Mouse (Mus musculus) myocyte (in vitro differentiated cells): Measurements from ENCODE around the gene Large1. TPM values are rescaled to one million over a fixed set of nuclear protein-coding genes. Genes with fewer than 3 reads are reported as not detected.
A peak's percentile ranks its signal among the peaks of the same experiment; 100 is the strongest.

Source experiments
- H3K27me3 ChIP-seq: one replicate; pipeline ENCODE4 v1.6.1; 2011; ENCODE audit not compliant: control insufficient read depth, insufficient read depth, insufficient read length
- H3K36me3 ChIP-seq: one replicate; pipeline ENCODE4 v1.6.1; 2011; ENCODE audit not compliant: control insufficient read depth, insufficient read depth
- H3K4me2 ChIP-seq: one replicate; pipeline ENCODE4 v1.6.1; 2011; ENCODE audit warnings: low read depth, control low read depth
- H3K4me3 ChIP-seq: one replicate; pipeline ENCODE4 v1.5.1; 2011; ENCODE audit warnings: mild to moderate bottlenecking, control low read depth, moderate library complexity
- H3K79me2 ChIP-seq: one replicate; pipeline ENCODE4 v1.6.1; 2011; ENCODE audit not compliant: control insufficient read depth, insufficient read depth
- H3ac ChIP-seq: one replicate; pipeline ENCODE4 v1.6.1; 2011; ENCODE audit not compliant: control insufficient read depth, insufficient read length
- CEBPB ChIP-seq: IDR thresholded peaks from 2 replicates; pipeline ENCODE4 v1.6.1; 2011; ENCODE audit warnings: mild to moderate bottlenecking, moderate library complexity; ENCODE audit not compliant: poor library complexity, insufficient read depth, severe bottlenecking
- E2F4 ChIP-seq: IDR thresholded peaks from one replicate; pipeline ENCODE4 v1.6.1; 2011; ENCODE audit warnings: mild to moderate bottlenecking, control low read depth, moderate library complexity; ENCODE audit not compliant: insufficient read depth
- MAX ChIP-seq: IDR thresholded peaks from one replicate; pipeline ENCODE4 v1.6.1; 2011; ENCODE audit warnings: low read depth, mild to moderate bottlenecking, control low read depth
- MYOD1 ChIP-seq, 3 experiments: IDR thresholded peaks; one replicate each; pipeline ENCODE4 v1.6.1; 2011; ENCODE audit warnings: control low read depth in 2 of 3, low read depth in 2 of 3, mild to moderate bottlenecking in 2 of 3, moderate library complexity in 1 of 3; ENCODE audit not compliant: insufficient read length in 2 of 3, control insufficient read depth in 1 of 3
- MYOG ChIP-seq, 3 experiments: IDR thresholded peaks; one replicate each; pipeline ENCODE4 v1.6.1; 2011; ENCODE audit warnings: control low read depth in 2 of 3, low read depth in 2 of 3, mild to moderate bottlenecking in 2 of 3; ENCODE audit not compliant: insufficient read length in 2 of 3, control insufficient read depth in 1 of 3, insufficient read depth in 1 of 3
- POLR2A ChIP-seq: IDR thresholded peaks from one replicate; pipeline ENCODE4 v1.6.1; 2011; ENCODE audit warnings: low read depth, mild to moderate bottlenecking, control low read depth, moderate library complexity; ENCODE audit not compliant: insufficient read length
- POLR2AphosphoS2 ChIP-seq: IDR thresholded peaks from one replicate; pipeline ENCODE4 v1.6.1; 2011; ENCODE audit warnings: low read depth, control low read depth; ENCODE audit not compliant: insufficient read length
- REST ChIP-seq: IDR thresholded peaks from one replicate; pipeline ENCODE4 v1.6.1; 2011; ENCODE audit warnings: mild to moderate bottlenecking, control low read depth, moderate library complexity; ENCODE audit not compliant: insufficient read depth, insufficient read length
- SRF ChIP-seq: IDR thresholded peaks from one replicate; pipeline ENCODE4 v1.6.1; 2011; ENCODE audit warnings: low read depth; ENCODE audit not compliant: control insufficient read depth, insufficient read length
- TCF12 ChIP-seq: IDR thresholded peaks from one replicate; pipeline ENCODE4 v1.6.1; 2011; ENCODE audit warnings: mild to moderate bottlenecking, control low read depth; ENCODE audit not compliant: poor library complexity, insufficient read depth, severe bottlenecking
- TCF3 ChIP-seq: IDR thresholded peaks from one replicate; pipeline ENCODE4 v1.6.1; 2011; ENCODE audit warnings: low read depth, control low read depth; ENCODE audit not compliant: insufficient read length
- USF1 ChIP-seq: IDR thresholded peaks from one replicate; pipeline ENCODE4 v1.6.1; 2011; ENCODE audit warnings: low read depth, mild to moderate bottlenecking, control low read depth, moderate library complexity
- polyA plus RNA-seq: library from polyadenylated mRNA; unstranded; fragments of >200 nt; fragmentation: generic; extraction: Trizol; gene quantifications from one replicate; pipeline ENCODE4 v1.2.1, GENCODE M21; 2012; ENCODE audit warnings: missing spikeins

Large1 gene
- polyA plus RNA-seq, 1 experiment = 23.2 TPM

DNA sequence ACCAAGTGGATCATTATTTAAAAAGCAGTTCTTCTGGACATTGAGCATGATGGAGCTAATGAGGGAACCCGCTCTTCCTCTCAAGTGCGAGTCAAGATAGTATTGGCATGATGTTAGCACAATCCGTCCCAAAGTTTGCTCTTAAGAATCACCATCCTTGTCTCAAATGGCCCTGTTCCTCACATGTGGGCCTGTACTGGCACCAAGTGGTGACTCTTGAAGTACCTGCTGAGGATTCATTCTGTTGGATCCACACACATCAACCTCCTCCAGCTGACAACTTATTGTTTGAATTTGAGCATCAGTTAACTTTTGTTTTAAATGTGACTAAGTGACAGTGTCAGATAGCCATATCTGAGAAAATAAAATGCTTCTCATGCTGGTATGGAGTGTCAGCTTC lies 540.6 kb downstream of the Large1 start:
- Histone ChIP-seq H3K4me3 (no peak overlapping the region), H3ac (no peak overlapping the region), H3K4me2 (no peak overlapping the region), H3K27me3 (no peaks in the 10 kb centered on the region), H3K36me3 (peaks cover 9% of the 10 kb centered on the region), H3K79me2 (no peaks in the 10 kb centered on the region)
- TF ChIP-seq REST = no peak
- TF ChIP-seq MYOD1 (IDR thresholded peaks at IDR 0.05; ENCODE audit: control insufficient read depth in 1 of 3, insufficient read length in 2 of 3, low read depth in 2 of 3) = no peak
- no peak for TF ChIP-seq E2F4
- no peak for TF ChIP-seq TCF3
- TF ChIP-seq USF1 = no peak
- TF ChIP-seq CEBPB = no peak
- TF ChIP-seq MAX = no peak
- no peak for TF ChIP-seq MYOG (IDR thresholded peaks at IDR 0.05; ENCODE audit: control insufficient read depth in 1 of 3, insufficient read depth in 1 of 3, insufficient read length in 2 of 3, low read depth in 2 of 3)
- no peak for TF ChIP-seq POLR2AphosphoS2
- TF ChIP-seq SRF = no peak
- no peak for TF ChIP-seq TCF12
- TF ChIP-seq POLR2A = no peak

DNA sequence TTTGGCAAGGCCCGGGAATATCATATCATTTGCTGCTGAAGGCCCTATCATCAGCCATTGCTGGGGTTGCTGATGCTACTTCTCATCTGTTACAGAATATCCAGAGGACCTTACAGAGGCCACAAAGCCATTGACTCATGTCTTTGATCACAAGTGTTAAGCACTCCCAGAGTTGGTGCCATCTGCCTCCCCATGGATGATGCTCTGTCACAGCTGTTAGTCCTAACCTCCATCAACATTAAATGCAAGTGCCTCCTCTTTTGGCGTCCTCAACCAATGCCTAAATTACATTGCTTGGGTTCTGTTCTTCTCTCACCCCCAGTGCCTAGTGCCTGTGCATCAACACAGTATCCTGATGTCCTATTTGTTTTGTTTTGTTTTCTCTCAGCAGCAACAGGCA lies 551.8 kb downstream of the Large1 start:
- Histone ChIP-seq H3K4me2 (no peak overlapping the region), H3K79me2 (no peaks in the 10 kb centered on the region), H3ac (no peak overlapping the region), H3K4me3 (no peak overlapping the region), H3K27me3 (no peaks in the 10 kb centered on the region), H3K36me3 (no peaks in the 10 kb centered on the region)
- TF ChIP-seq TCF3 (no peak), MYOD1 (IDR thresholded peaks at IDR 0.05; ENCODE audit: control insufficient read depth in 1 of 3, insufficient read length in 2 of 3, low read depth in 2 of 3) (peak in 2 of 3 experiments; percentile 77 to 86)

DNA sequence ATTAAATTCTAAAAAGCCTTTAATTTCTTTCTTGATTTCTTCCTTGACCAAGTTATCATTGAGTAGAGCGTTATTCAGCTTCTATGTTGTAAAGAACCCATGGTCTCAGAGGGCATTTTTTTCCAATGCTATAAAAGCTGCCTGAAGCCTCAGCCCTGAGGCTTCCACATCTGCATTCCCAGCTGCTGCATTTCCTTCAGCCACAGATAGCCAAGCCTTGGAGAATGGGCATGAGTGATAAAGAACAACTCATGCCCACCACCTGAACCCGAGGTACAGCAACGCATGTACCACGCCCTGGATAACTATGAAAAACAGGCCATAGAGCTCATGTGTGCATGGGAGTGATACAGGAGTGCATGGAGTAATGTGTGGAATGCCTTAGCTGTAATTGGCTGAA lies 572.7 kb downstream of the Large1 start:
- Histone ChIP-seq H3K79me2 (no peaks in the 10 kb centered on the region), H3K4me3 (no peak overlapping the region), H3ac (no peak overlapping the region), H3K4me2 (no peak overlapping the region), H3K27me3 (no peaks in the 10 kb centered on the region), H3K36me3 (no peaks in the 10 kb centered on the region)
- TF ChIP-seq REST (no peak), MYOD1 (IDR thresholded peaks at IDR 0.05; ENCODE audit: control insufficient read depth in 1 of 3, insufficient read length in 2 of 3, low read depth in 2 of 3) (peak in 2 of 3 experiments; percentile 72 to 75), TCF12 (peak; percentile 14), CEBPB (no peak), E2F4 (no peak), POLR2AphosphoS2 (no peak), MYOG (IDR thresholded peaks at IDR 0.05; ENCODE audit: control insufficient read depth in 1 of 3, insufficient read depth in 1 of 3, insufficient read length in 2 of 3, low read depth in 2 of 3) (peak in 1 of 3 experiments; percentile 67), MAX (no peak)

DNA sequence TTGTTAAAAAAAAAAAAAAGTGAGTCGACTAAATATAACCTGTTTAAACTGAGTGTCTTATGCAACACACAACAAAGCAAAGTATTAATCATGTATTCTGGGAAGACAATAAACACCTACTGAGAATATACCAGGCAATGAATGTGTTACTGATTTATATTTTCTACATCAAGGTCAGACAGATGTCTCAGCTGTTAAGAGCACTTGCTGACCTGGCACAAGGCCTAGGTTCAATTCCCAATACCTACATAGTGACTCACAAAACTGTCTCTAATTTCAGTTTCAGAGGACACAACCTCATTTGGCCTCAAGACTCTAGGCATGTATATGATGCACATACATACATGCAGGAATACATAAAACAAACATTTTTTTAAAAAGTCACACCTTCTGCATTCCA lies 575.5 kb downstream of the Large1 start:
- H3K27me3 ChIP-seq = no peaks in the 10 kb centered on the region
- TF ChIP-seq MYOD1 (IDR thresholded peaks at IDR 0.05; ENCODE audit: control insufficient read depth in 1 of 3, insufficient read length in 2 of 3, low read depth in 2 of 3) = peak; percentile 45 to 73 (median 58)
- TF ChIP-seq POLR2AphosphoS2 = no peak
- peak in 1 of 3 experiments; percentile 91 for TF ChIP-seq MYOG (IDR thresholded peaks at IDR 0.05; ENCODE audit: control insufficient read depth in 1 of 3, insufficient read depth in 1 of 3, insufficient read length in 2 of 3, low read depth in 2 of 3)
- TF ChIP-seq SRF = no peak
- peak; percentile 5 for TF ChIP-seq TCF3
- peak; percentile 49 for TF ChIP-seq TCF12
- TF ChIP-seq CEBPB = peak; percentile 61; the same call in 1 of the 2 replicates
- no peaks in the 10 kb centered on the region for H3K79me2 ChIP-seq
- H3K4me3 ChIP-seq = no peak overlapping the region
- no peak overlapping the region for H3ac ChIP-seq
- H3K36me3 ChIP-seq = no peaks in the 10 kb centered on the region
- no peak overlapping the region for H3K4me2 ChIP-seq

DNA sequence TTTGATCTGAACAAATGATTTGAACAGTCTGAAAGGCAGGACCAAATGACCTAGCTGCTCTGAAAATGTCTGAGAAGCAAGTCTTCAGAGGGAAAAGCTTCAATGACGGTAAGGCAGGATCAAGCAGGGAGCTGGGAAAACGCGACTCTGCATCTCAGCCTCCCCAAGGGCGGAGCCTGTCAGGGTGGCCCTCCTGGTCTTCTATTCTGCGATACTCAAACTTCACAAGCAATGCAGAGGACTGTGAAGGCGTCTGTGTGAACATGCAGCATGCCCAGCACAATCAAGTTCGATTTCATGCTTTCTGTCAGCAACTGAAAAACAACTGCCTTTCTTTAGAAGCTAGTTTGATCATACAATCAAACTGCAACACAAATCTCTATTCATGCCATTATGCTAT lies 586.6 kb downstream of the Large1 start:
- no peaks in the 10 kb centered on the region for H3K79me2 ChIP-seq
- H3K4me3 ChIP-seq = no peak overlapping the region
- no peak for TF ChIP-seq MYOD1 (IDR thresholded peaks at IDR 0.05; ENCODE audit: control insufficient read depth in 1 of 3, insufficient read length in 2 of 3, low read depth in 2 of 3)
- TF ChIP-seq CEBPB = no peak
- no peak for TF ChIP-seq TCF3
- TF ChIP-seq MAX = no peak
- no peak for TF ChIP-seq SRF
- TF ChIP-seq MYOG (IDR thresholded peaks at IDR 0.05; ENCODE audit: control insufficient read depth in 1 of 3, insufficient read depth in 1 of 3, insufficient read length in 2 of 3, low read depth in 2 of 3) = no peak
- no peak for TF ChIP-seq USF1
- TF ChIP-seq POLR2A = no peak
- no peak for TF ChIP-seq TCF12
- no peak for TF ChIP-seq REST
- no peak for TF ChIP-seq POLR2AphosphoS2
- no peak for TF ChIP-seq E2F4
- no peak overlapping the region for H3ac ChIP-seq
- H3K36me3 ChIP-seq = no peaks in the 10 kb centered on the region
- H3K4me2 ChIP-seq = no peak overlapping the region
- no peaks in the 10 kb centered on the region for H3K27me3 ChIP-seq
